Mouse (Mus musculus): Measurements from ENCODE around the gene Mapk13.

- TF ChIP-seq FLI1 (IDR thresholded peaks at IDR 0.05; ENCODE audit: low read length), result no peak
- no peak for TF ChIP-seq GATA1 (IDR thresholded peaks at IDR 0.05; ENCODE audit: borderline replicate concordance, low read length)
Observed at GRCm38 (mm10) chr17:28769875-28770421, 851 bp downstream of the Mapk13 start.

Data from megakaryocyte, embryonic 14.5 days (primary cell).